Mouse (Mus musculus) heart, postnatal 0 days (tissue): Measurements from ENCODE around the gene Cpne6. TPM values are rescaled to one million over a fixed set of nuclear protein-coding genes. Genes with fewer than 3 reads are reported as not detected.

Experiments
- ATAC-seq: fragments of 200-750 bp; cut with Nextera tagmentation; 2 replicates; pipeline ENCODE4 v1.8.0; 2017; ENCODE audit warnings: low read depth, moderate number of reproducible peaks, moderate library complexity; ENCODE audit not compliant: insufficient read depth
- DNase-seq: peaks from one replicate; pipeline ENCODE4 v3.0.0-alpha.2; 2016; ENCODE audit warnings: low spot score
- H3K27ac ChIP-seq: fragments of 300-500 bp; sonication (generic); 2 replicates; pipeline ENCODE4 v1.5.1; 2014; ENCODE audit warnings: low read depth, mild to moderate bottlenecking
- H3K27me3 ChIP-seq: fragments of 300-500 bp; sonication (generic); 2 replicates; pipeline ENCODE4 v1.6.1; 2014; ENCODE audit warnings: low read length, mixed read lengths; ENCODE audit not compliant: control insufficient read depth, insufficient read depth
- H3K36me3 ChIP-seq: fragments of 300-500 bp; sonication (generic); replicated peaks from 2 replicates; pipeline ENCODE4 v1.6.1; 2014; ENCODE audit warnings: low read length, mixed read lengths; ENCODE audit not compliant: control insufficient read depth, insufficient read depth
- H3K4me1 ChIP-seq: fragments of 300-500 bp; sonication (generic); 2 replicates; pipeline ENCODE4 v1.6.1; 2014; ENCODE audit warnings: antibody characterized with exemption; ENCODE audit not compliant: control insufficient read depth, insufficient read depth
- H3K4me2 ChIP-seq: fragments of 300-500 bp; sonication (generic); 2 replicates; pipeline ENCODE4 v1.6.1; 2014; ENCODE audit warnings: low read depth, mild to moderate bottlenecking, low read length, moderate library complexity
- H3K4me3 ChIP-seq: fragments of 300-500 bp; sonication (generic); 2 replicates; pipeline ENCODE4 v1.5.1; 2014; ENCODE audit warnings: low read depth, low read length
- H3K9ac ChIP-seq: fragments of 300-500 bp; sonication (generic); replicated peaks from 2 replicates; pipeline ENCODE4 v1.6.1; 2014; ENCODE audit warnings: low read depth, low read length, mixed read lengths
- H3K9me3 ChIP-seq: fragments of 300-500 bp; sonication (generic); replicated peaks from 2 replicates; pipeline ENCODE4 v1.6.1; 2016; ENCODE audit warnings: low read length; ENCODE audit not compliant: control insufficient read depth
- CTCF ChIP-seq: IDR thresholded peaks from 2 replicates; pipeline ENCODE4 v1.5.1; 2016; ENCODE audit warnings: antibody characterized with exemption, control low read depth, low read depth
- EP300 ChIP-seq: IDR thresholded peaks from 2 replicates; pipeline ENCODE4 v1.6.1; 2016; ENCODE audit warnings: antibody characterized with exemption, low read depth
- WGBS: fragments of 180-500 bp; shearing (Covaris S2); extraction: QIAGEN DNeasy Blood & Tissue Kit; methylation state at CpG from one replicate; pipeline ENCODE4 v1.1.7; 2014; 5-methylcytosine and 5-hydroxymethylcytosine counted together
- polyA plus RNA-seq: library from polyadenylated mRNA; unstranded; fragments of >200 nt; fragmentation: Nextera tagmentation; extraction: Ambion mirVana; gene quantifications from 2 replicates; pipeline ENCODE4 v1.2.1, GENCODE M21; 2015
- total RNA-seq: library from RNA; depleted of rRNA; stranded (reverse); fragments of >200 nt; gene quantifications from 2 replicates; pipeline ENCODE4 v1.2.3, GENCODE M21; 2014; ENCODE audit warnings: low replicate concordance

The Cpne6 gene
- total and polyA plus RNA-seq, 2 experiments from 2014 or later: 0.08 TPM

DNA sequence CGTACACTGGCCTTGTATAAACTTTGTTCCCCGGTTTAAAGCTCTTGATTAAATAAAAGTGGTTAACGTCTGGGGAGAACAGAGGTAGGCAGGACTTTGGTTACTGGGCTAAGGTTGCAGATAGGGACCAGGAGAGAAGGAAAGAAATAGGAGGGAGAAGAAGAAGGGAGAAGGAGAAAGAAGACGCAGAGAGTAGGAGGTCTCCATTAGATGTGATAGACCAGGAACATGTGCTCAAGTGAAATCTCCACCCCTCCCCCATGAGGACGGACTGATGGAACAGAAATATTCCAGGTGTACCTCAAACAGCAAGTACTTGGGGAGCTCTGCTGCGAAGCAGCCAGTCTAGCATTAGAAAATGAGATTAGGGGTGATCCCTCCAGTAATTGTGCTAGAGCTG is 40.4 kb upstream of the Cpne6 start:
- H3K27me3 ChIP-seq: no peaks in the 10 kb centered on the region
- H3K4me1 ChIP-seq: peaks cover 7% of the 10 kb centered on the region; the same call in 1 of the 2 replicates
- no peak for DNase-seq
- no peak overlapping the region for H3K4me3 ChIP-seq
- TF ChIP-seq EP300: no peak
- no peak for TF ChIP-seq CTCF
- no peaks in the 10 kb centered on the region for H3K36me3 ChIP-seq
- ATAC-seq: no peak
- H3K4me2 ChIP-seq: no peak overlapping the region
- 87% methylated on average over 6 of the region's 6 CpGs for WGBS
- no peaks in the 10 kb centered on the region for H3K9me3 ChIP-seq
- H3K9ac ChIP-seq: no peak overlapping the region
- H3K27ac ChIP-seq: no peak overlapping the region

DNA sequence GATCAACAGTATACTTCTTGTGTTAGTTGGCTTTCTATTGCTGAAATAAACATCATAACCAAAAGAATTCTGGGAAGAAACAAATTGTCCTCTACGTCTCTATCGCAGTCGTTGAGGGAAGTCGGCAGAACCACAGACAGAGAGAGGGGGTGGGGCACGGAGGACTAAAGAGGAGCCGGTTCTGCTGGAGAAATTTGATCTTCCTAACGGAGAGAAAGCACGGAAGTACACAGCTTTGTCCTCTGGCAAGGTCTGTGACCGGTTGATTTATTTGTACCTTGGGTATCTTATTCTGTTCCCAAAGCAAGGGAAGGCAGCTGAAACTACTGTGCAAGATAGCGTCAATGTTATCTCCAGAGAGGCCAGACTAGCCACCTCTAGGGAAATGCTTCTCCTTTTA is 39.4 kb upstream of the Cpne6 start:
- no peaks in the 10 kb centered on the region for H3K36me3 ChIP-seq
- no peak for ATAC-seq
- H3K4me2 ChIP-seq: 0 out of 2 replicates have a peak overlapping the region, but pooled peaks have one; percentile 14
- no peak for DNase-seq
- 5% methylated on average over 10 of the region's 10 CpGs for WGBS
- no peaks in the 10 kb centered on the region for H3K9me3 ChIP-seq
- no peaks in the 10 kb centered on the region for H3K27me3 ChIP-seq
- no peak overlapping the region for H3K9ac ChIP-seq
- H3K4me3 ChIP-seq: no peak overlapping the region
- TF ChIP-seq EP300 (no peak), CTCF (no peak)
- H3K4me1 ChIP-seq: peaks cover 7% of the 10 kb centered on the region; the same call in 1 of the 2 replicates
- H3K27ac ChIP-seq: no peak overlapping the region

DNA sequence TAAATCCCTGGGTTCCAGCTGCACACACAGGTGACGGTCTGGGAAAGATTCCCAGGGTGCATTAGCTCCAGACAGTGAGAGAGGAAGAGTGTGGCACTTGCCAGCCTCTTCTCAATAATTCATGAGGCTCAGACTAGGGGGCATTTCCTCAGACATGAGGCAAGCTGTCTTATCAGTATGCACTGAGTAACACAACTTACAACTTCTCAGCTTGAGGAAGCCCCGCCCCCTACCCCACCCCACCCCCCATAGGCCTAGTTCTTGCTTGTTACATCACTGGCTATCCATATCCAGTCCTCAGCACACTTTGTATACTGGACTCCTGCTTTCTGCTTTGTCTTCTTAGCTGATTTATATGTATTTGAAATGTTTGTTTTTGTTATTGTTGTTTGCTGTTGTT is 34.6 kb upstream of the Cpne6 start:
- no peak for DNase-seq

DNA sequence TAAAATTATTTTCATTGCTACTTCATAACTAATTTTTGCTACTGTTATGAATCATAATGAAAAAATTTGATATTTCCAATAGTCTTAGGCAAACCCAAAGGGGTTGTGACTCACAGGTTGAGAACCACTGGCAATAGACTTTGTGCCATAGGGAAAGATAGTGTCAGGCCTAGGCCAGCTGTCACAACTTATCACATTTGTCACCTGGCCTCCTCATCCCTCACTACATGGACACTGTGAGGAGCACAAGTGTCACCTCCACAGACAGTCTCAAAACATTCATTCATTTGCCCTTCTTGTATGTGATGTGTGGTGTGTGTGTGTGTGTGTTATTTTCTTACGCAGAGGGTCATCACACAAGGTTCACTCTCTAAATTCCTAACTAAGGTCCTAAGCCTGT is 32.8 kb upstream of the Cpne6 start:
- DNase-seq (no peak), ATAC-seq (no peak)
- H3K4me3 ChIP-seq: no peak overlapping the region
- H3K36me3 ChIP-seq: 0 out of 2 replicates have a peak, but pooled peaks cover 11% of the 10 kb centered on the region
- H3K4me2 ChIP-seq: no peak overlapping the region
- H3K9me3 ChIP-seq: no peaks in the 10 kb centered on the region
- no peaks in the 10 kb centered on the region for H3K27me3 ChIP-seq
- H3K9ac ChIP-seq: no peak overlapping the region
- H3K27ac ChIP-seq: no peak overlapping the region
- 100% methylated on average over 1 of the region's 1 CpGs for WGBS
- peaks cover 4% of the 10 kb centered on the region; the same call in 1 of the 2 replicates for H3K4me1 ChIP-seq
- no peak for TF ChIP-seq EP300
- no peak for TF ChIP-seq CTCF

More for the DNA sequence above, 34.6 kb upstream of the Cpne6 start:
- Histone ChIP-seq H3K4me2 (no peak overlapping the region), H3K4me1 (peaks cover 4% of the 10 kb centered on the region; the same call in 1 of the 2 replicates), H3K36me3 (0 out of 2 replicates have a peak, but pooled peaks cover 3% of the 10 kb centered on the region), H3K27me3 (no peaks in the 10 kb centered on the region), H3K27ac (no peak overlapping the region), H3K9ac (no peak overlapping the region), H3K4me3 (no peak overlapping the region), H3K9me3 (no peaks in the 10 kb centered on the region)
- no peak for ATAC-seq
- 47% methylated on average over 2 of the region's 2 CpGs for WGBS
- TF ChIP-seq CTCF (no peak), EP300 (no peak)

DNA sequence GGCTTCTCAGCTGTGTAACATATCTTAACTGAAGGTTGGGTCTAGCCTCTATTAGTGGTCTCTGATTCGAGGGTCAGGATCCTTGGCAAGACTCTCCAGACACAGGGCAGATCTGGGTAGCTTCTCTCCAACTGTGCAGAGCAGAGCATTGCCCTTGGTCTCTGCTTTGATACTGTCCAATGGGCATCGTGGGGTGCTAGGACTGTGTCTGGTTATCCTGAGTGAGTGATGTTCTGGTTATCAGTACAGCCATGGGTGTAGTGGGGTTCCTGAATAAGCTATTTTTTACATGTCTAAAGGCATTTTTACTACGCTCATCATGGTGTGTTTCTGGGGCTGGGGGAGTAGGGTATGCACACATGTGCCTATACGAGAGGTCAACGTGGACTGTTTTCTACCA is 32.4 kb upstream of the Cpne6 start:
- H3K27ac ChIP-seq: no peak overlapping the region
- no peaks in the 10 kb centered on the region for H3K9me3 ChIP-seq
- H3K4me2 ChIP-seq: no peak overlapping the region
- H3K9ac ChIP-seq: no peak overlapping the region
- WGBS: 67% methylated on average over 5 of the region's 5 CpGs
- ATAC-seq (no peak), DNase-seq (no peak)
- no peak overlapping the region for H3K4me3 ChIP-seq
- no peak for TF ChIP-seq CTCF
- TF ChIP-seq EP300: no peak
- H3K4me1 ChIP-seq: peaks cover 4% of the 10 kb centered on the region; the same call in 1 of the 2 replicates
- H3K27me3 ChIP-seq: no peaks in the 10 kb centered on the region
- H3K36me3 ChIP-seq: 0 out of 2 replicates have a peak, but pooled peaks cover 11% of the 10 kb centered on the region
